Mouse (Mus musculus) regulatory T cell (primary cell): ENCODE results near the gene Cgn.

Source experiments
- in situ Hi-C: fragments of 300-600 bp; cut with MboI, MseI; formaldehyde crosslinking; loops from one replicate; pipeline ENCODE4 v1.15.1; 2025; ENCODE audit warnings: high pct_unique_total_duplicates

Cgn gene

DNA sequence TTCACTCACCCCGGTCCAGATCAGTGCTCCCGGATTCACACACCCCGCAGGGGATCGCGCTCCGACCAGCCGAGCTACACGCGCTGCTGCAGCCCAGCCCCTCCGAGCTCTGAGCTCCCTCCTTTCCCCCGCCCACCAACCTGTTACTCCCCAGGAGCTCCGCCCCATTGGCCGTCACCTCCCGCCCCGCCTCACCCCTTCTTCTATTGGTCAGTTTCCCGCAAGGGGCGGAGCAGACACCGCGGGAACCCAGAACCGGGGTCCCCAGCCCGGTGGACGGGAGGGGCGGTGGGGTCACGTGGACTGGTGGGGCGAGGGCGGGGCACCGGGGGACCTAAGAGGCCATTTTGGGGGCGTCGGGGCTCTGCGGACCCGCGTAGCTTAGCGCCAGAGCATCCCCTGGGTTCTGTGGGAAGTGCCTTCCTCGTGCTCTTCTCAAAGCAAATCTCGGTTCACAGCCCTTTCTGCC lies at the start of gene Cgn:
Gene Cgn, minus strand, starts transcription at position 126 of the 469 bp plus-strand sequence.
- in situ Hi-C loops: no loop called here

DNA sequence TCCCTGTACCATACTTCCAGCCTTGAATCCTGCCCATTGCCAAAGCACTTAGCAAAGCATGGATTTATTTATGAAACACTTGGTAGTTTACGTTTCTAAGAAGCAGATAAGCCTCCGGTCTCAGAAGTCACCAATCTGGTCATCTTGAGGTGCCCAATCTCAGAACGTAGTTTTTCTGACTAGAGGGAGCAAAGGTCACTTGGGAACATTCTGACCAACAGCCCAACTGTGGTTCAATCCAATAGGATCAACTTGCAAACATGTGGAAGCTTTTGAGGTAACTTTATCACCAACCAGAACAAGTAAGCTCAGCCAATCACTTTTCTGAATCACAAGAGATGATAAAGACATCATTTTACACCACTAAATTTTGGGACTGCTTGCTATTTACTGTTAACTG lies 49.1 kb upstream of the Cgn start:
- in situ Hi-C loops: no loop called here

DNA sequence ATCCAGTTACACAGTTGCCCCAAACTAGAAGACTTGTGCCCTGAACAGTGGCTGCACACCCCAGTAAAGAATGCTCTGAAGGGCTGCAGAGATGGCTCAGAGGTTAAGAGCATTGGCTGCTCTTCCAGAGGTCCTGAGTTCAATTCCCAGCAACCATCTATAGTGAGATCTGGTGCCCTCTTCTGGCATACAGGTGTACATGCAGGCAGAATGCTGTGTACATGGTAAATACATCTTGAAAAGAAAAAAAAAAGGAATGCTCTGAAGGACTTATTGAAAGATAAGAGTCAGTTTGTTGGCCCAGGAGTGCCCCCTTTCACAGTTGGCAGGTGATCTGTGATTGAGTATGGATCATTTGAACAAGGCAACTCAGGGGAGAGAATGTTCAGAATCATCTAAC lies 47.1 kb upstream of the Cgn start:
- in situ Hi-C loops: no loop called here

DNA sequence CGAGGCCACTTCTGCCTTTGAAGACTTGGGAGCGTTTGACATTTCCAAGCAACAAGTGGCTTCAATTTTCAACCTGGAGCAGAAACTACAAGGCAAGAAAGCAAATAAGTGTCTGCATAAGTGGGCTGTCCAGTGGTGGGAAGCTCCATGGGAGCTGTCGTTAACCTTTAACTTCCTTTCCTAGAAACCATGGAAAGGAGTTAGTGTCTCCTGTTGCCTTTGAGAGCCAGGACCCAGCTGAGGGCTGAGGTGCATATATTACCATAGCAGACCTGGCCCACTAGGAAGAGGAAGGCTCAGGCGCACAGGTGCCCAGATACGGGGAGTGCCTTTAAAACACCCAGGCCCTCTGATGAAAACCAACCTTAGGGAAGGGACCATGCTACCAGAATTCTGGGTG lies 46.4 kb upstream of the Cgn start:
- in situ Hi-C loops: no loop called here

DNA sequence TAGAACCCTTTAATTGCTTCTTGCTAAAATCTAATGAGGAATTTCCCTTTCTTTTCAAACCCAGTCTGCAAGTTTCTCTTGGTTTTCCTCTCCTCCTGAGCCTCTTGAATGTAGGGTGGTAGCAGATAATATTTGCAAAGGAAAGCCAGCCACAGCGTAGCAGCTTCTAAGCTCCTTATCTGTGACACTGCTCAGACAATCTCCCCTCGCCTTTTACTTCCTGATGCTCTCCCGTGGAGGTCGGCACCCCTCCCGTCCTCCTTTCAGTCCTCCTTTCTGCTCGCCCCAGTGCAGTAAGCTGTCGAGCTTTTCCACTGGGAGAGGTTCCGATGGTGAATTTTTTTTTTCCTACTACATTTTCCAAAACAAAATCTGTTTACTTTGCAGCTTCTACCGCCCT lies 45.8 kb upstream of the Cgn start:
- in situ Hi-C loops: no loop called here

DNA sequence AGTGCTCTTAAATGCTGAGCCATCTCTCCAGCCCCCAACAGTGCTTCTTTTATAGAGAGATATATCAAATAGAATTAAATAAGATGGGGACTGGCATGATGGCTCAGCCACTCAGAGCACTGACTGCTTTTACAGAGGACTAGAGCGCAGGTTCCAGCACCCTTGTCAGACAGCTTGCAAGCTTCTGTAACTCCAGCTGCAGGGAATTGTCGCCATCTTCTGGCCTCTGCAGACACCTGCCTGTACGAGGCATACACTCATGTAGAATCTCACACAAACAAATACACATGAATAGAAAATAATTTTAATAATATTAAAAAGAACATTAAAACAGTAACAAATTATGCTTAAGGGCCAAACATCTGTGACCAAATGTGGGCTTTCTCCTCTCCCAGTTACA lies 37.8 kb upstream of the Cgn start:
- in situ Hi-C loops: no loop called here

DNA sequence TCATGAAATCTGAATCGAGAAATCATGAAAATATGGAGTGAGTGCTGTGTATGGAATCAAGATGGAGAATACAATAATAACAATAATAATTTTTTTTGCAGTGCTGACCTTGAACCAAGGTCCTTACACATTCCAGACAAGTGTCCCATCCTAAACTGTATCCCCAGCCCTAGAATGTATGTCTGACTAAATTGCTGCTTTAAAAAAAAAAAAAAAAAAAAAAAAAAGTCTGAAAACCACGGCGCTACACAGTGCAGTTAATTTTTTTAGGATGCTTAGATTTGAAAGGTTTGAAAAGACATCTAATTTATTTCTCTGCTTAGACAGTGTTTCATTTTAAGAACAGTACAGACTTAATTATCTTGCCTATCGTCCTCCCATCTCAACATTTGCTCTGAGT lies 35.8 kb upstream of the Cgn start:
- in situ Hi-C loops: no loop called here

DNA sequence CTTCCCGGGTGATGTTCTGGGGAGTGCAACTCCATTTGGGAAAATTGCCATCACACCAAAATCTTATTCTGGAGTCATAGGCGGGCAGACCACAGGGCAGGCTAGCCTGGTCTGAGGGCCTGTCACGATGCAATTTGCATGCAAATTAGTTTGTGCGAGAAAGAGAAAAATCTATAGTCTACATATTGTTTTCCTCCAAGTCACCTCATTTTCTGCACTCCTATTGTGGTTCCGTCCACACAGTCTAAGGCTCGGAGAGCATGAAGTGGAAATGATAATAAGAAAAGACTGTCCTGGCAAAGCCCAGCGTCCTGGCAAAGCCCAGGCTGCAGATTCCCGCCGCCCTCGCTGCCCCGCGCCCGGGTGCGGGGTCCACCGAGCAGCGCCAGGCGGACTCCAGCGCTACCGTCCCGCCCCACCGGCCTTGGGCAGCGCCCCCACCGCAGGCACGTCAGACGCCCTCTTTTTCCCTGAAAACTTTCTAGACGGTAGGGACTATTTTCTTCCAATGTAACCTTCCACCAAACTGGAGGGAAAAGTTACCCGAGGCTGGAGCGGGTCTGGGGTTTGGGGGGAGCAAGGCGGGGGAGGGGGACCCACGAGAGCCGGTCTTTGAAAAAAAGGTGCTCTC lies 34.8 kb upstream of the Cgn start:
- in situ Hi-C loops: no loop called here

DNA sequence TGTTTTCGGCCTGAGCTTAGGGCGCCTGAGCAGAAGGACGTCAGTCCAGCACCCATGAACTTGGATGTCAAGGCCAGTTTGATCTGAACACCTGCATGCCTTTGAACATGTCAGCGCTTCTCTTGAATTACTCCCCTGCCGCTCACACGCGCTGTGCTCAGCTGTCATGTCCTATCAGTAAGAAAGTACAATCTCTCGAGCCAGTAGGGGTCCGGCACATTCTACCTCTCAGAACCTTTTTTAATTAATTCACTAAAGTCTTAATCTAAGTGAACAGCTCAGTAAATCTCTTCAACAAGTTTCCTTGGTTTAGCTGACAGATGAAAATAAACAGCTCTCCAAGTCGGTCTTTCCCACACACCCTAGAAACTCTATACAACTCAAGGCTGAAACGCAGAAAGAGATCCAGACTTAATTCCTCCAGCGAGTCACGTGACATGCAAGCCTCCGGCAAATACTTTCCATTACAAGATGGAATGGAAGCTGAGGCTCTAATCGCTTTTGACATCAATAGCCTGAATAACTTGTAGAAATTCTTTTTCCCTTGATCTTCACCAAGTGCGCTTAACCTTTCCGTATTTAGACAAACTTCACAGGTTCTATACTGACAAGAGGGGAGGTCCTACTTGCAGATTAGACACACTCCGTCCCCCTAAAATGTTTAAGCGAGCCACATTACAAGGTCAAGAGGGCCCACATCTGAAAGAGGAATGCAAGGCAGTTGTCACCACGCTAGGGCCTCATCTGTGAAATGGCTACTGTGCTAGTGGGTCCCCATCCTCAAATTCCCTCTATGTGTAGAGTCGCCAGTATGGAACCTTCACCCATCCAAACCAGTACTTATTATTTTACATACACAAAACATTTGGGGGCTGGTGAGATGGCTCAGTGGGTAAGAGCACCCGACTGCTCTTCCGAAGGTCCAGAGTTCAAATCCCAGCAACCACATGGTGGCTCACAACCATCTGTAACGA lies 33.4 kb upstream of the Cgn start:
- in situ Hi-C loops: no loop called here

DNA sequence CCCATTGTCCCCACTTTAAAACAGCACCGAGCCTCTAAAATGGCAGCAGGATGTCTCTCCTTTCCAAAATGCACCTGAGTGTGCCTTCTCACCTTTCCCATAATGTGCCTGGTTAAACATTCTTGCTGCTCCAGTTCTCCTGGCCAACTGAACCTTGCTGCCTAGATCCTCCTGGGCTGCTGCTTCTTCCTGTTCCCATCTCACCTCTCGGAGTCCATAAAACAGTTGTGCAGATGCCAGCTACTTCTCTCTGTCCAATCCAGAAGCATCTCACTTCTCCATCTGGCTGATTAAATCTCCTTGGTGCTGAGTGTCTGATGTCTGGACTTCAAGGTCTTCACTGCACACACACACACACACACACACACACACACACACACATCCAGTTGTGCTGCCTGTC lies 31.4 kb upstream of the Cgn start:
- in situ Hi-C loops: no loop called here

DNA sequence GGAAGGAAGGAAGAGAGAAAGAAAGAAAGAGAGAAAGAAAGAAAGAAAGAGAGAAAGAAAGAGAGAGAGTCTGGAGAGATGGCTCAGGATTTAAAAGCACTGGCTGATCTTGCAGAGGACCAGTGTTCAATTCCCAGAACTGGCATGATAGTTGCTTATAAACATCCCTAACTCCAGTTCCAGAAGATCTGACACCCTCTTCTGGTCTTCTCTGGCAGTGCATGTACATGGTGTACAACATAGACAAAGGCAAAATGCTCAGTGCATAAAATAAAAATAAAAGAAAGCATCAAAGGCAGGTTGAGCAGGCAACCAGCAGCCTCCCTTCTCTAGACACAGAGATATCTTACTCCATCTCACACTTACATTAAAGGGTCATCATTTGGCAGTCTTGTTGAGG lies 29.3 kb upstream of the Cgn start:
- in situ Hi-C loops: no loop called here

DNA sequence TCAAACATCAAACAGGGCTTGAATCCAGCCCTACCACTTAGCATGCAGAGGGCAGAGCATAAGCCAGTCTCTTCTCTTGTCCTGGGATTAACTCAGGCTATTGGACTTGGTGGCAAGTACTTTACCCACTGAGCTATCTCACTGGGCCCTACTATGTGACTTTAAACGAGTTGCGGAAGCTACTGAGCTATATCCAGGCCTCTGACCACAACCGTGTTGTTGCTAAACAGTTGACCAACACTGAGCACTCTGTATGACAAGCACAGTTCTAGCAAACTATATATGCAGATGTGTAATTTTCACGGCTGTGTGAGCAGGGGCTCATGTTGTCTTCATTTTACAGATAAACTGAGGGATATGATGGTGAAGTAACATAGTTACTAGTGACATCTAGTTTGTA lies 28.4 kb upstream of the Cgn start:
- in situ Hi-C loops: no loop called here

DNA sequence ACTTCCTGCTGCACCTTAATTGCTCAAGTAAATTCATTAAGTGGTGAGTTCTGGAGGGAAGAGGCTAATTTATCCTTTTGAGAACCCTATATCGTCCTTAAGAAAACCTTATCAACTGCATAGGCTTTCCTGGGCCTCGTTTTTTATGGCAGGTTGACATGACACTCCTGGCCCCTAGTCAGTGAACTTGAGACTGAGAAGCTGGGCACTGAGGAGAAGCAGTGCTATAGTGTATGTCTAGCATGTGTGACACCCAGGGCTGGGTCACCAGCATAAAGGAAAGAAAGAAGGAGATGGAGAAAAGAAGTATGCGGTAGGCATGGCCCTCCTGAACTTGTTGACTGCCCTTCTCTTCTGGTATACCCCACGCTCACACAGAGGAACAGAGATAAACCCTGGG lies 27.8 kb upstream of the Cgn start:
- in situ Hi-C loops: no loop called here

DNA sequence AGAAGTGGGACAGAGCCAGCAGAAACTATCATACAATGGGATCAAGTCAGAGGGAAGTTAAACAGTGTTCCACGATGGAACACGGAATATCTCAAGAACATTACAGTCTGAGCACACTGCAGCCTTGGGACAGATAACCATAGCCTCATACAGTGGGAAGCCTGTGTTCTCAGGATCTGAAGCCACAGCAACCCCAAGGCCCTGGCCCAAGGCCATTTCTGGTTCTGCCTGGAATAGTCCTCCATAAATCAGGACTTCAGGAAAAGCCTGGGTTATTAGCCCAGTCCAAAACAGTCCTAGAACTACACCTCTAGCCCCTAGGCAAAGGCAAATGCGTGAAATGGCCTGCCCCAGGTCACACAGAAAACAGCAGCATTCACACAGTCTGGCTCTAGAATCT lies 27.4 kb upstream of the Cgn start:
- in situ Hi-C loops: no loop called here

DNA sequence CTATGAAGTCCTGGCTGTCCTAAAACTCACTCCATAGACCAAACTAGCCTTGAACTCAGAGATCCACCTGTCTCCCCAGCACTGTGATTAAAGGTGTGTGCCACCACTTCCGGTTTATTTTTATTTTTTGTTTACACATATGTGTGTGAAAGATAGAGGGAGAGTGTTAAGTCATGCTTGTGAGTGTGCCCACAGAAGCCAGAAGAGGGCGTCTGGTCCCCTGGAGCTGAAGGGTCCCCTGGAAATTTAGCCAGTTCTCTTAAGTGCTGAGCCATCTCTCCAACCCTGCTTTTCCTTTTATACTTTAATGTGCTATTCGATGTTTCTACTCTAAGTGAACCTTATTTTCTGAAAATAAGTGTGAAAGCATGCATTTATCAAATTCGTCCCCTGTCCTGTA lies 25.3 kb upstream of the Cgn start:
- in situ Hi-C loops: no loop called here

DNA sequence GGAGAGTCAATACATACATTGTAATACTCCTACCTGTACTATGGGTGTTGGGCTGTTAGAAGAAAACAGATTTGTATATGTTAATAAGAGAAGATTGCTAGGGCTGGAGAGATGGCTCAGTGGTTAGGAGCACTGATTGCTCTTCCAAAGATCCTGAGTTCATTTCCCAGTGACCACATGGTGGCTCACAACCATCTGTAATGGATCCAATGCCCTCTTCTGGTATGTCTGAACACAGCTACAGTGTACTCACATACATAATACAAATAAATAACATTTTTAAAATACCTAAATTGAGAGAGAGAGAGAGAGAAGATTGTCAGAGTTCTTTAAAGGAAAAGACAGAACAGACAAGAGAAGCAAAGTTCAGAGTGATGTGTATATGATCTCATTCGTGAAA lies 22.0 kb upstream of the Cgn start:
- in situ Hi-C loops: no loop called here

DNA sequence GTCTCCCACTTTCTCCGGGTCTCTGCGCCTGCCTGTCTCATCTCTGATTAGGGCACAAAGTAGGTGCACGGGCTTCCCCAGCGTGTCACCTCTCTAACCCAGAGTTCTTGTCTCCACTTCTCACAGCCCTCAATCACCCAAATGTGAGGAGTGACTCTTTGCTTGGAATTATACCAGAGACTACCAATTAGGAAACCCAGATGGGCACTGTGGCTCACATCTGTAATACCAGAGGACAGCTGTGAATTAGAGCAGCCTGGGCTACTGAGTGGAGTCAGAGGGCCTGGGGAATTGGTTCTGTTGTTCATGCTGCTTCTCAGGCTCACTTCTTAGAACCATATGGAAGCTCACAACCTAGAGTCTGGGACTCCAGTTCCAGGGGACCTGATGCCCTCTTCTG lies 18.7 kb upstream of the Cgn start:
- in situ Hi-C loops: no loop called here

DNA sequence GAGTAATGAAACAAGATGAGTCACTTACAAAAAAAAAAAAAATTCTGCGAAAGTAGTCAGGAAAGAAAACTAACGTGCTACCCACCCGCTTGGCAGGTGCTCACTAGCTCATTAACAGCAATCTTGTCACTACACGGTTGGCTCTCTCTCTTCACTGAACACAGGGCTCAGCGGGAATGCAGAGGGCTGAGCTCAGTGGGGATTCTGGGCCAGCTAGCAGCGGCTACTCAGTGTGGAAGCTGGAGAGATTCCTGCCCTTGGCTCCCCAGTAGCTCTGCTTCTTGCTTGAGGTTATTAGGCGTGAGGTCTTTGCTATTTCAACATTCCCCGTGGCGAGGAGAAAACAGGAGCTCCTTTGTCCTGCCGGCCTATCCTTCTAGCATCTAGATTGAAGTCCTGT lies 17.9 kb upstream of the Cgn start:
- in situ Hi-C loops: no loop called here

DNA sequence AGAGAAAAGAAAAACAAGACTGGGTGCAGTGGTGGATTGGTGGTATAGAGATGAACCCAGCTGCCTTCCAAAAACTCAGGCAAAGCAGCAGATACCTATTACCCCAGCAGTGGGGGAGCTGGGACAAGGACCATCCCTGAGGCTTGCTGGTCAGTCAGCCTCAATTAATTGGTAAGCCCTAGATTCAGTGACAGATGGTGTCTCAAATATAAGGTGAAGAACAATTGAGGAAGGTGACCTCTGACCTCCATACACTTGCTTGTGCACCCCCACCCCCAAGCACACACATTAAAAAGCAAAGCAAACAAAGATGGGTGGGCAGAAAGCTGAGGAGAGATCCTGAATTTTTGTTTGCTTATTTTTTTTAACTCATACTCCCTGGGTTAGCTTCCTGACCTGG lies 9.9 kb upstream of the Cgn start:
- in situ Hi-C loops: no loop called here

DNA sequence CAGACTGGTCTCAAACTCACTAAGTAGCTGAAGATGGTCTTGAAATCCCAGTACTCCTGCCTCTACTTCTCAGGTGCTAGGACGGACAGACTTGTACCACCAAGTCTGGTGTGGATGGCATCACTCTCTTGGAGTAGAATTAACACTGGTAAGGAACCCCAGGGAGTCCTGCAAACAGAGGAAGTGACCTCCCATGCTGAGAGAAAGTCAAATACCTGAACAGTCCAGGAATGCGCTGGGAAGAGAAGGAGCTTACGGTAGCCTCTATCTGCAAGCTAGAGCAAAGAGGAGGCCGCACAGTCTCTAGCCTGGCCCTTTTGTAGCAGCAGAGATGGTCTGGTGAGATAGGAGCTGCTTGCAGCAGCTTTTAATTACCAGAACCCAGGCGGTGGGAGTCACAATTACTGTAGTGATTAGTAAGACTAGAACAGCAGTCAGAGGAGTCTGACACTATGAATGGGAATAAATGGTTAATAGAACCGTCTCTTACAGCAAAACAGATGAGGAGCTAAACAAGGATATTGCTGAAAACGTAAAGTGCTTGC lies 9.4 kb upstream of the Cgn start:
- in situ Hi-C loops: no loop called here

DNA sequence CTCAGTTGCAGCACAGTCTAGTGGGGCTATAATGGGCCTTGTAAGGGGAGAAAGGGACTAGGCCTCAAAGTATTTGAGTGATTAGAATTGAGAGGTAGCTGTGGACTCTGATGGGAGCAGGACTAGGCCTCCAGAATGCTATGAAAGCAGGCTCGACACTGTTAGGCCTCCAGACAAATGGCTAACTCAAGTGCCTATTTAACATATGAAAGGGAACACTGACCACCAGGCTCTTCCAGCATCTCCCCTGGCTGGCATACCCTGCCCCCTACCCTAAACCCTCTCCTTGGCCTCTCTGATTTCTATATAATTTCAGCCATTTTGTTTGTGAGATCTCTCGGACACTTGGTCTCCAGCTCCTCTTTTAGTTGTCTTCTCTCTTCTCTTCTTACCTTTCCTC lies 8.1 kb upstream of the Cgn start:
- in situ Hi-C loops: no loop called here

DNA sequence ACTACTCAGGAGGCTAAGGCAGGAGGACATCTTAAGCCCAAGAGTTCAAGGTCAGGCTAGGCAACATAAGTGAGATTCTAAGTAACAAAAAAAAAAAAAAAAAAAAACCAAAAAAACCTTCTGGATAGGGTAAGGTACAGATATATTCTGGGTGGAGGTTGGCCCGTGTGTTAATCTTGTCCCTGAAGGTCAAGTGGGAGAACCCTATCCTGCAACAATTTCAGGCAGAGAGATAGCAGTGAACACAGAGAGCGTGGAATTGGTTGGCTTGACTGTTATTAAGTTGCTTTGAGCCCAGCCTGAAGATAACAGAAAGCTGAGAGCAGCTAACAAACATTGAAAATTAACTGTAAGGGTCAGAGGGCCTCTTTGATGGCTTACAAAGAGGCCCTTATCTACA lies 7.4 kb upstream of the Cgn start:
- in situ Hi-C loops: no loop called here

DNA sequence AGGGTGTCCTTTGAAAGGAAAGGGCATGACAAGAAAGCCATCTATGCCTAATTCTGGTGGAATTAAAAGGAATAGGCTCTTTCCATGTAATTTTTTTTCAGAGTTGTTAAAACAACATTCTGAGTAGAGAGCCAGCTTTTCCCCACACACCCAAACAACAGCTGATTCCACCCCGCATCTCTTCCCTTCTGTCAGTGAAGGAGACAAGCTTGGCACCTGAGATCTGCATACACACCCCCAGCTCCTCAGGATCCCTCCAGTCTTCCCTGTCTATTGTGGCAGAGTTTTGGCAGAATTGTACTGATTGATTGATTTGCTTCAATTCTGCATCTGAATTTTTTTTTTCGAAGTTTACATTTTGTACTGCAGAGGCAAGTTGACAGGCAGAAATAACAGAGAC lies 6.0 kb upstream of the Cgn start:
- in situ Hi-C loops: no loop called here
